ENCODE assay signal across 8 mouse cellular contexts in genomic region chr11:114704071-114704913, GRCm38 (mm10). TPM values are rescaled to one million over a fixed set of nuclear protein-coding genes. Genes with fewer than 3 reads are reported as not detected.
DNase-seq lines count a peak whose midpoint lies in the region; ATAC-seq and TF ChIP-seq lines count a peak whose summit lies in the region.

No protein-coding gene starts in this region.

- peaks cover 16% of the 10 kb centered on the region for H3K4me1 ChIP-seq in hindbrain, embryonic 10.5 days (replicated peaks)
- H3K4me1 ChIP-seq in stomach, embryonic 15.5 days = no peaks in the 10 kb centered on the region
- peaks cover 14% of the 10 kb centered on the region for H3K4me1 ChIP-seq in thymus, adult 2 months (replicated peaks; ENCODE audit: control insufficient read depth, insufficient read depth, low read length)

- peak; percentile 93 for DNase-seq in brain, adult 2 months (ENCODE audit: low read depth, low spot score)
- peak; percentile 67 for DNase-seq in cerebellum, adult 9-11 months
- DNase-seq in hindbrain, embryonic 10.5 days (ENCODE audit: low spot score) = no peak
- peak; percentile 78 for DNase-seq in left cerebral cortex, postnatal 4 days
- DNase-seq in thymus, postnatal 36 days = no peak
- DNase-seq in thymus, adult 2 months = no peak

- no peak for TF ChIP-seq CTCF in thymus, adult 2 months (IDR thresholded peaks at IDR 0.05; ENCODE audit: borderline replicate concordance, control insufficient read depth, extremely low read depth, insufficient read depth, low read length, poor library complexity)

- WGBS in hindbrain, embryonic 10.5 days = 46% methylated on average over 22 of the region's 22 CpGs
- 64% methylated on average over 22 of the region's 22 CpGs for WGBS in stomach, embryonic 15.5 days
- WGBS in thymus, adult 2 months = 94% methylated on average over 22 of the region's 22 CpGs

- H3K27me3 ChIP-seq in hindbrain, embryonic 10.5 days (ENCODE audit: insufficient read depth, poor library complexity, severe bottlenecking) = no peaks in the 10 kb centered on the region
- H3K27me3 ChIP-seq in stomach, embryonic 15.5 days (replicated peaks) = no peaks in the 10 kb centered on the region
- H3K27me3 ChIP-seq in thymus, adult 2 months (ENCODE audit: control insufficient read depth, insufficient read depth, low read length) = no peaks in the 10 kb centered on the region

- no peak overlapping the region for H3K4me3 ChIP-seq in hindbrain, embryonic 10.5 days
- H3K4me3 ChIP-seq in stomach, embryonic 15.5 days (replicated peaks) = no peak overlapping the region
- no peak overlapping the region for H3K4me3 ChIP-seq in thymus, adult 2 months (ENCODE audit: control insufficient read depth, insufficient read depth, low read length)

- H3K36me3 ChIP-seq in hindbrain, embryonic 10.5 days = peaks cover 21% of the 10 kb centered on the region
- H3K36me3 ChIP-seq in stomach, embryonic 15.5 days = no peaks in the 10 kb centered on the region
- H3K36me3 ChIP-seq in thymus, adult 2 months (ENCODE audit: control insufficient read depth, insufficient read depth, low read length) = no peaks in the 10 kb centered on the region

- ATAC-seq in stomach, embryonic 15.5 days (ENCODE audit: insufficient read depth, low FRiP score, low read depth) = peak; percentile 15; the same call in 1 of the 2 replicates
- ATAC-seq in erythroid progenitor cell, adult 5-6 weeks (replicated peaks; ENCODE audit: low FRiP score, poor library complexity, severe bottlenecking) = no peak

- TF ChIP-seq POLR2A in thymus, adult 2 months (IDR thresholded peaks at IDR 0.05; ENCODE audit: control insufficient read depth, extremely low read depth, insufficient read depth, low read length, poor library complexity) = no peak

- intact Hi-C loops in left cerebral cortex, postnatal 4 days (cut with DNase I) = no loop called here

- no peak overlapping the region for H3K9ac ChIP-seq in stomach, embryonic 15.5 days

- peak overlapping the region; percentile 75 for H3K27ac ChIP-seq in hindbrain, embryonic 10.5 days
- H3K27ac ChIP-seq in stomach, embryonic 15.5 days = no peak overlapping the region
- no peak overlapping the region for H3K27ac ChIP-seq in thymus, adult 2 months (ENCODE audit: control insufficient read depth, insufficient read depth, low read length)

- no peaks in the 10 kb centered on the region for H3K9me3 ChIP-seq in hindbrain, embryonic 10.5 days
- H3K9me3 ChIP-seq in stomach, embryonic 15.5 days = no peaks in the 10 kb centered on the region

- no peak overlapping the region for H3K4me2 ChIP-seq in stomach, embryonic 15.5 days

RNA-seq across cellular contexts. Expression of gene Dnaic2, which starts 22.9 kb away (rescaled TPM):
- polyA plus RNA-seq in hindbrain, embryonic 10.5 days (2016; fragmentation: Nextera tagmentation; extraction: Ambion mirVana) = 4.0 and 6.3 TPM in 2 replicates
- total RNA-seq in left cerebral cortex, postnatal 4 days (2021) = 1 to 10 TPM; 1.5 to 1.8 TPM
- polyA plus RNA-seq in stomach, embryonic 15.5 days (2015; fragmentation: Nextera tagmentation; extraction: Ambion mirVana) = 0.54 and 0.62 TPM in 2 replicates
- total RNA-seq in erythroid progenitor cell, adult 5-6 weeks (2015; ENCODE audit: low replicate concordance) = not detected in 2 replicates
- not detected in 2 replicates for total RNA-seq in erythroid progenitor cell, adult 5-6 weeks (2017; ENCODE audit: low replicate concordance)
- 1.9 TPM in 2 replicates for polyA plus RNA-seq in thymus, adult 2 months (2012; rRNA removed)

RNA-seq across cellular contexts. Expression of gene Ttyh2, which starts 29.1 kb away (rescaled TPM):
- polyA plus RNA-seq in hindbrain, embryonic 10.5 days (2016; fragmentation: Nextera tagmentation; extraction: Ambion mirVana) = 15.6 and 15.9 TPM in 2 replicates
- total RNA-seq in left cerebral cortex, postnatal 4 days (2021) = 10 to 100 TPM; 19.9 to 21.4 TPM
- polyA plus RNA-seq in stomach, embryonic 15.5 days (2015; fragmentation: Nextera tagmentation; extraction: Ambion mirVana) = 15.5 and 17.9 TPM in 2 replicates
- total RNA-seq in erythroid progenitor cell, adult 5-6 weeks (2015; ENCODE audit: low replicate concordance) = 1.3 and 1.8 TPM in 2 replicates
- total RNA-seq in erythroid progenitor cell, adult 5-6 weeks (2017; ENCODE audit: low replicate concordance) = 1.6 and 2.4 TPM in 2 replicates
- polyA plus RNA-seq in thymus, adult 2 months (2012; rRNA removed) = 17.1 and 17.3 TPM in 2 replicates

RNA-seq across cellular contexts. Expression of gene Rpl38, which starts 36.0 kb away (rescaled TPM):
- polyA plus RNA-seq in hindbrain, embryonic 10.5 days (2016; fragmentation: Nextera tagmentation; extraction: Ambion mirVana) = 959 and 1,042 TPM in 2 replicates
- total RNA-seq in left cerebral cortex, postnatal 4 days (2021) = 1,000 to 10,000 TPM; 1,144 to 1,233 TPM
- polyA plus RNA-seq in stomach, embryonic 15.5 days (2015; fragmentation: Nextera tagmentation; extraction: Ambion mirVana) = 920 and 985 TPM in 2 replicates
- 369 and 378 TPM in 2 replicates for total RNA-seq in erythroid progenitor cell, adult 5-6 weeks (2015; ENCODE audit: low replicate concordance)
- total RNA-seq in erythroid progenitor cell, adult 5-6 weeks (2017; ENCODE audit: low replicate concordance) = 367 and 731 TPM in 2 replicates
- 481 and 516 TPM in 2 replicates for polyA plus RNA-seq in thymus, adult 2 months (2012; rRNA removed)

Comparison
In these comparisons a context has a peak if more than half of its experiments do, and no peak if none do; other contexts are left out.
1. DNase-seq: peak in brain, adult 2 months (single experiment), cerebellum, adult 9-11 months (single experiment) and left cerebral cortex, postnatal 4 days (single experiment); none in hindbrain, embryonic 10.5 days (single experiment), thymus, postnatal 36 days (0 of 2) and thymus, adult 2 months (single experiment).